Mouse (Mus musculus): ENCODE results near the gene Hoxc4. TPM values are rescaled to one million over a fixed set of nuclear protein-coding genes. Genes with fewer than 3 reads are reported as not detected.
A peak's percentile ranks its signal among the peaks of the same experiment; 100 is the strongest.

The Hoxc4 gene
- total and polyA plus RNA-seq, 3 experiments = 12.2 to 60.1 (median 29.3) TPM

DNA sequence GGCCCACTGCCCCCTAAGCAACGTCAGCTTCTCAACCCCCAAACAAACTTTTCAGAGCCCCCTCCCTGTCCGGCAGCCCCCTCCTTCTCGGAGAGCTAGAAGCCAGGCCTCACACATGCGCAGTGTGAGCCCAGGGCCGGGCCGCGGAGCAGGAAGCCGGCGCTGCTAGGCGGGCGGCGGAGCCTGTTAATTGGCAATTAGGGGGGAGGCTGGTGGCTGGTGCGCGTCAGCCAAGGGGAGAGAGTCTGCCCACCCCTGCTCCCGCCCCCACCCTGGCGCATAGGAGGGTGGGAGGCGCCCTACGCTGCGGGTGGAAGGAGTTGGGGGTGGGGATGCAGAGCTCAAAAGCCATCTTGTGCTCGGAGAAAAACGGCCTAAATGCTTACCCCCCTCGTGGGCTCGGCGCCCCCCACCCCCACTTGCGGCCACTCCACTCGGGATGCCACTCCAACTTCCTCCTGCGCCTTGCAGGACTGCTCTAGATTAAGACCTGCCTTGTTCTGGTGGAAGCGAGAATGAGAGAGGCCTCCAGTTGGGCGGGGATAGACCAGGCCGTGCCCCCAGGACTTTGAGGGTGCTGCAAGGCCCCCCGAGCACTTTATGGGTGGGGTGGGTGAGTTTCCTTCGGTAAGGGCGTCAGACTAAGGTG is 19.4 kb upstream of the Hoxc4 start:
- DNase-seq (ENCODE audit: low spot score) (peak; percentile 95), ATAC-seq (ENCODE audit: extremely low read depth, insufficient number of reproducible peaks, low FRiP score, poor library complexity, severe bottlenecking) (peak; percentile 72)
- Histone ChIP-seq H3K27me3 (ENCODE audit: insufficient read depth, low read length) (peaks cover 10% of the 10 kb centered on the region), H3K4me3 (ENCODE audit: low read depth, low read length) (peak overlapping the region; percentile 74), H3K36me3 (replicated peaks) (peaks cover 6% of the 10 kb centered on the region), H3K4me1 (ENCODE audit: insufficient read depth, low read depth, low read length) (peaks cover 88% of the 10 kb centered on the region), H3K9me3 (replicated peaks) (no peaks in the 10 kb centered on the region)
- no peak for TF ChIP-seq GATA2 (IDR thresholded peaks at IDR 0.05; ENCODE audit: borderline replicate concordance, low read depth, low read length)
- no peak for TF ChIP-seq POLR2AphosphoS5 (IDR thresholded peaks at IDR 0.05; ENCODE audit: insufficient replicate concordance, low read depth, low read length)
- TF ChIP-seq TAL1 (conservative IDR thresholded peaks at IDR 0.05; ENCODE audit: low read depth, low read length) = no peak
- no peak for TF ChIP-seq GATA1 (IDR thresholded peaks at IDR 0.05; ENCODE audit: borderline replicate concordance, low read length)
- no peak for TF ChIP-seq CTCF (IDR thresholded peaks at IDR 0.05; ENCODE audit: low read depth, low read length)

DNA sequence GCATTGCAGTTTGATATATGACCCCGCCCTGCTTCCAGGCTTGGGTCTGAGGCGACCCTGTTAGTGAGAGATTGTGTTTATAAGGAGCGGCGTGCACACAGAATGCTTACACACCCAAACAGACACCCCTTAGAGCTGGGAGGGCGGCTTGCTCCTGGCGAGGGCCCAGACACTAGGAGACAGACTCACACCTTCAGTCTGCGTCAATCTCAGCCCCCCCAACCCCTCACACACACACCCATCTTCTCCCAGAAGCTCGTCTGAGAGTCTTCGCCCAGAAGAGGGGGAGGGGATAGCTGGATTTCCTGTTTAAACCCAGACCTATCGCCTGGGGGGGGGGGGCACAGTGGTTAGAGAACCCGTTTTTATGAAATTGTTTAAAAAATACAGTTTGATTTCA is 18.8 kb upstream of the Hoxc4 start:
- H3K9me3 ChIP-seq (replicated peaks) = no peaks in the 10 kb centered on the region
- peaks cover 10% of the 10 kb centered on the region for H3K36me3 ChIP-seq (replicated peaks)
- DNase-seq (ENCODE audit: low spot score) (no peak), ATAC-seq (ENCODE audit: extremely low read depth, insufficient number of reproducible peaks, low FRiP score, poor library complexity, severe bottlenecking) (no peak; the same call in 1 of the 2 replicates)
- peaks cover 88% of the 10 kb centered on the region for H3K4me1 ChIP-seq (ENCODE audit: insufficient read depth, low read depth, low read length)
- peak overlapping the region; percentile 74 for H3K4me3 ChIP-seq (ENCODE audit: low read depth, low read length)
- TF ChIP-seq TAL1 (conservative IDR thresholded peaks at IDR 0.05; ENCODE audit: low read depth, low read length) (no peak), GATA1 (IDR thresholded peaks at IDR 0.05; ENCODE audit: borderline replicate concordance, low read length) (no peak), CTCF (IDR thresholded peaks at IDR 0.05; ENCODE audit: low read depth, low read length) (no peak), POLR2AphosphoS5 (IDR thresholded peaks at IDR 0.05; ENCODE audit: insufficient replicate concordance, low read depth, low read length) (no peak; the same call in 1 of the 2 replicates), GATA2 (IDR thresholded peaks at IDR 0.05; ENCODE audit: borderline replicate concordance, low read depth, low read length) (no peak)
- H3K27me3 ChIP-seq (ENCODE audit: insufficient read depth, low read length) = peaks cover 8% of the 10 kb centered on the region

DNA sequence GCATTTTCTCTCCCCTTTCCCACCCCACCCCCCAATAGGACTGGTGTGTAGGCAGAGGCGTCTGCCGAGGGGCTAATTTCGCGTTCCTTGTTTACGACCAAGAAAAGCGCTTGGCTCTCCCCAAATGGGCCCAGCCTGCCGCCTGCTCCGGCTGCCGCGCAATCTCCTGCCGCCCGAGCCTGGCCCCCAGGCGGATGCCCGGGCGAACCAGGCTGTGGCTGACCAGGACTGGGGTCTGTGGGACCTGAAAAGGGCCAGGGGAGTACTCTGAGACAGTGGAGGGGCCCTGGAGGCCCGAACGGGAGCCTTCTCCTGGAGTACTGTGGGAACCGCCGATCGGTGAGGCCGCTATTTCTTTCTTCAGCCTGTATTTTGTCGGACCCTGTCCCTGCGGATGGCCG is 18.2 kb upstream of the Hoxc4 start:
- TF ChIP-seq GATA2 (IDR thresholded peaks at IDR 0.05; ENCODE audit: borderline replicate concordance, low read depth, low read length) = no peak
- no peak for TF ChIP-seq GATA1 (IDR thresholded peaks at IDR 0.05; ENCODE audit: borderline replicate concordance, low read length)
- Histone ChIP-seq H3K27me3 (ENCODE audit: insufficient read depth, low read length) (peaks cover 5% of the 10 kb centered on the region; the same call in 1 of the 2 replicates), H3K9me3 (replicated peaks) (no peaks in the 10 kb centered on the region), H3K4me1 (ENCODE audit: insufficient read depth, low read depth, low read length) (peaks cover 87% of the 10 kb centered on the region), H3K4me3 (ENCODE audit: low read depth, low read length) (peak overlapping the region; percentile 74), H3K36me3 (replicated peaks) (peaks cover 13% of the 10 kb centered on the region)
- DNase-seq (ENCODE audit: low spot score) (no peak), ATAC-seq (ENCODE audit: extremely low read depth, insufficient number of reproducible peaks, low FRiP score, poor library complexity, severe bottlenecking) (no peak)

DNA sequence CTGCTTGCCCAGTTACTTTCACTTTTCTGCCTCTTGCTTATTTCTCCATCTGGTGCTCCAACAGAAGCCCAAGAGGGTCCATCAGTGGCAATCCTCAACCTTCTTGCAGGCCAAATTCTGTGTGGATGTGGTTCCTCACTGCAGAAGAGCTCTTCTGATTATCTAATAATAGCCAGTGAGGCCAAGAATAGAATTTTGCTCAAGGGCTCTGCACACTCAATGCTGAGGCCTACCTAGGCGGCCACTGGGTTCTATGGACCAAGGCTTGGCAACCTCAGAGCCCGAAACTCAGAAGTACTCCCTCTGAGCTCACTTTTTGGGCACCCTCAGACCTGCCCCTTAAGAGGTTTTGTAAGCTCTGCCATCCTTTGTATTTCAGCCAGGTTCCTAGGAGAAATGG is 17.4 kb upstream of the Hoxc4 start:
- Histone ChIP-seq H3K36me3 (replicated peaks) (peaks cover 17% of the 10 kb centered on the region), H3K27me3 (ENCODE audit: insufficient read depth, low read length) (no peaks in the 10 kb centered on the region), H3K9me3 (replicated peaks) (no peaks in the 10 kb centered on the region), H3K4me3 (ENCODE audit: low read depth, low read length) (peak overlapping the region; percentile 74; the same call in 1 of the 2 replicates), H3K4me1 (ENCODE audit: insufficient read depth, low read depth, low read length) (peaks cover 86% of the 10 kb centered on the region)
- ATAC-seq (ENCODE audit: extremely low read depth, insufficient number of reproducible peaks, low FRiP score, poor library complexity, severe bottlenecking) = no peak
- no peak for DNase-seq (ENCODE audit: low spot score)
- TF ChIP-seq TAL1 (conservative IDR thresholded peaks at IDR 0.05; ENCODE audit: low read depth, low read length) (no peak), GATA1 (IDR thresholded peaks at IDR 0.05; ENCODE audit: borderline replicate concordance, low read length) (no peak), CTCF (IDR thresholded peaks at IDR 0.05; ENCODE audit: low read depth, low read length) (no peak), POLR2AphosphoS5 (IDR thresholded peaks at IDR 0.05; ENCODE audit: insufficient replicate concordance, low read depth, low read length) (no peak), GATA2 (IDR thresholded peaks at IDR 0.05; ENCODE audit: borderline replicate concordance, low read depth, low read length) (no peak)

DNA sequence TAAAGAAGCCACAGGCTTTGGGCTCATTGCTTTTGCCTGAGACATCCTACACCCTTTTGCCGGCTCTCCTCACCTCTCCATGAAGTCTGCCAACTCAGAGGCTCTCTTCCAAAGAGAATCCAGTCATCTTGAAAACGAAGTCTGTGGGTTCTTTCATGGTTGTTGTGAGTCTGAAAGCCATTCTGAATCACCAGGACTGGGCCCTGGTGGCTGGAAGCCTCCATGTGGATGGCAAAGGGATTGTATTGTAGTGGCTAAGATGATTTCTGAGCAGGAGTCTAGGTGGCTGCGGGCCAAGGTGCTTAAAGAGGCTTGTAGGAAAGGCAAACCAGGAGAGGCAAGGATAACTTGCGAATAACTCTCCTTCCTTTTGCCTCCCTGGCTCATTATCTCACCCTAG is 16.6 kb upstream of the Hoxc4 start:
- TF ChIP-seq GATA2 (IDR thresholded peaks at IDR 0.05; ENCODE audit: borderline replicate concordance, low read depth, low read length) = no peak
- no peak for TF ChIP-seq POLR2AphosphoS5 (IDR thresholded peaks at IDR 0.05; ENCODE audit: insufficient replicate concordance, low read depth, low read length)
- TF ChIP-seq CTCF (IDR thresholded peaks at IDR 0.05; ENCODE audit: low read depth, low read length) = no peak
- TF ChIP-seq GATA1 (IDR thresholded peaks at IDR 0.05; ENCODE audit: borderline replicate concordance, low read length) = no peak
- no peak for TF ChIP-seq TAL1 (conservative IDR thresholded peaks at IDR 0.05; ENCODE audit: low read depth, low read length)
- Histone ChIP-seq H3K27me3 (ENCODE audit: insufficient read depth, low read length) (no peaks in the 10 kb centered on the region), H3K4me1 (ENCODE audit: insufficient read depth, low read depth, low read length) (peaks cover 86% of the 10 kb centered on the region), H3K4me3 (ENCODE audit: low read depth, low read length) (peak overlapping the region; percentile 64; the same call in 1 of the 2 replicates), H3K36me3 (replicated peaks) (peaks cover 17% of the 10 kb centered on the region), H3K9me3 (replicated peaks) (no peaks in the 10 kb centered on the region)
- ATAC-seq (ENCODE audit: extremely low read depth, insufficient number of reproducible peaks, low FRiP score, poor library complexity, severe bottlenecking) = no peak
- DNase-seq (ENCODE audit: low spot score) = no peak

DNA sequence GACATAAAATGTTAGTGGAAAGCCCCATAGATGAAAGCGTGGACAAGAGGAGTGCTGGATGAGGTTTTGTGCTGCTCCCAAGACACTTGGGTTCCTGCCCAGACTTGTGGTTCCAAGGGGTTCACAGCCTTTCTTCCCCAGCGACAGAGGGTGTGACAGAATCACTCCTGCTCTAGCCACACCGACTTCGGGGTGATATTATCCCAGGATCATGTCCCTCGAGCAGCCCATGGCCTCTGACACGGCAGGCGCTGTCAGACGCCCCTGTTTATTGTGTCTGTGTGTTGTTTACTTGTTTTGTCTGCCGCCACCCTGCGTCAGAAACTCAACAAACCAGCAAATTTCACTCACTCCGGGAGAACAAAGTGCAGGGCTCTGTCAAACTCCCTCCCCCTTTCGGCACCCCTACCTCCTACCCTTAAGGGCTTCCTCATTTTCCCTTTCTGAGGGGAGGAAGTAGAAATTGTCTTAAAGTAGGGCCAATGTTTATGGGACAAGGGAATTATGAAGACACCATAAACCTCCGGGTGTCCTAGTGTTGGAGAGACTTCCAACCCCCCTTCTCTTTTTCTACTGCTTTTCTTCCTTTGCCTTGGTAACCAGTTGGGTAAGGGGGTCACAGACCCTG is 15.8 kb upstream of the Hoxc4 start:
- no peaks in the 10 kb centered on the region for H3K9me3 ChIP-seq (replicated peaks)
- TF ChIP-seq TAL1 (conservative IDR thresholded peaks at IDR 0.05; ENCODE audit: low read depth, low read length) = no peak
- TF ChIP-seq CTCF (IDR thresholded peaks at IDR 0.05; ENCODE audit: low read depth, low read length) = no peak
- no peak for TF ChIP-seq POLR2AphosphoS5 (IDR thresholded peaks at IDR 0.05; ENCODE audit: insufficient replicate concordance, low read depth, low read length)
- TF ChIP-seq GATA2 (IDR thresholded peaks at IDR 0.05; ENCODE audit: borderline replicate concordance, low read depth, low read length) = no peak
- no peak for TF ChIP-seq GATA1 (IDR thresholded peaks at IDR 0.05; ENCODE audit: borderline replicate concordance, low read length)
- peaks cover 17% of the 10 kb centered on the region for H3K36me3 ChIP-seq (replicated peaks)
- ATAC-seq (ENCODE audit: extremely low read depth, insufficient number of reproducible peaks, low FRiP score, poor library complexity, severe bottlenecking) (no peak), DNase-seq (ENCODE audit: low spot score) (no peak)
- H3K4me1 ChIP-seq (ENCODE audit: insufficient read depth, low read depth, low read length) = peaks cover 87% of the 10 kb centered on the region
- H3K27me3 ChIP-seq (ENCODE audit: insufficient read depth, low read length) = no peaks in the 10 kb centered on the region
- H3K4me3 ChIP-seq (ENCODE audit: low read depth, low read length) = peak overlapping the region; percentile 64; the same call in 1 of the 2 replicates

Measured in G1E (cell line).